16 mouse cellular contexts compared by ENCODE assay signal in genomic region chr7:29561046-29561445, GRCm38 (mm10).
"Had no signal": no experiment of that assay in that cellular context is flagged by ENCODE, and none has a peak within 500 bp of the region (broad histone marks: within the 10 kb centered on the region; RNA-seq: fewer than 3 reads in every experiment).

No protein-coding gene starts in this region.

- H3K27me3 ChIP-seq: intestine, embryonic 15.5 days; liver, embryonic 15.5 days; neural tube, embryonic 12.5 days; stomach, embryonic 15.5 days had no signal

- H3K4me1 ChIP-seq: intestine, embryonic 15.5 days; liver, embryonic 15.5 days; midbrain, embryonic 10.5 days; neural tube, embryonic 12.5 days; stomach, embryonic 15.5 days had no signal

- H3K9me3 ChIP-seq: intestine, embryonic 15.5 days; liver, embryonic 15.5 days; midbrain, embryonic 10.5 days; neural tube, embryonic 12.5 days; stomach, embryonic 15.5 days had no signal

- H3K4me2 ChIP-seq: intestine, embryonic 15.5 days; liver, embryonic 11.5 days; liver, embryonic 15.5 days; lung, embryonic 14.5 days; neural tube, embryonic 12.5 days; stomach, embryonic 15.5 days had no signal

- H3K4me3 ChIP-seq: intestine, embryonic 15.5 days; layer of hippocampus, adult 2 months; liver, embryonic 15.5 days; midbrain, embryonic 10.5 days; neural tube, embryonic 12.5 days; stomach, embryonic 15.5 days had no signal

- H3K27ac ChIP-seq: intestine, embryonic 15.5 days; layer of hippocampus, adult 2 months; liver, embryonic 15.5 days; midbrain, embryonic 10.5 days; neural tube, embryonic 12.5 days; stomach, embryonic 15.5 days had no signal

- DNase-seq: kidney, adult 18-20 months; kidney, postnatal 10 days; kidney, postnatal 4 days; left cerebral cortex, postnatal 4 days; lung, embryonic 14.5 days; lung, postnatal 14 days; midbrain, embryonic 14.5 days; right cerebral cortex, postnatal 4 days; thymus, postnatal 4 days had no signal

- ATAC-seq: intestine, embryonic 15.5 days had no signal

- H3K9ac ChIP-seq: intestine, embryonic 15.5 days; liver, embryonic 15.5 days; lung, embryonic 14.5 days; neural tube, embryonic 12.5 days; stomach, embryonic 15.5 days had no signal

- H3K36me3 ChIP-seq: intestine, embryonic 15.5 days; liver, embryonic 15.5 days; midbrain, embryonic 10.5 days; neural tube, embryonic 12.5 days; stomach, embryonic 15.5 days had no signal
